In genomic region chr2:145861193-145862123, GRCm38 (mm10) we compare ENCODE assay signal across 8 mouse cellular contexts. TPM values are rescaled to one million over a fixed set of nuclear protein-coding genes. Genes with fewer than 3 reads are reported as not detected.
DNase-seq lines count a peak whose midpoint lies in the region; ATAC-seq lines count a peak whose summit lies in the region.

No protein-coding gene starts in this region.

- WGBS in neural tube, embryonic 11.5 days = 67% methylated on average over 8 of the region's 8 CpGs
- WGBS in midbrain, embryonic 10.5 days = 64% methylated on average over 8 of the region's 8 CpGs

- peaks cover 8% of the 10 kb centered on the region; the same call in 1 of the 2 replicates for H3K4me1 ChIP-seq in neural tube, embryonic 11.5 days (ENCODE audit: control insufficient read depth, insufficient read depth, low read length)
- H3K4me1 ChIP-seq in midbrain, embryonic 10.5 days = peaks cover 35% of the 10 kb centered on the region

- no peak for DNase-seq in neural tube, embryonic 11.5 days (ENCODE audit: low spot score)
- no peak for DNase-seq in neural tube, embryonic 10.5 days (ENCODE audit: extremely low spot score, low spot score)
- DNase-seq in heart, adult 8-10 months (ENCODE audit: low spot score) = peak; percentile 81
- DNase-seq in kidney, adult 8-10 months = peak; percentile 34 to 45
- no peak for DNase-seq in midbrain, embryonic 10.5 days (ENCODE audit: low spot score)
- no peak for DNase-seq in frontal cortex, postnatal 10 days (ENCODE audit: low spot score in 2 of 2)
- no peak for DNase-seq in urinary bladder, adult 18-20 months (ENCODE audit: low spot score in 2 of 2)
- DNase-seq in layer of hippocampus, adult 8-10 months (ENCODE audit: low spot score in 2 of 2) = no peak

- H3K36me3 ChIP-seq in neural tube, embryonic 11.5 days (ENCODE audit: control insufficient read depth, insufficient read depth, low read length) = no peaks in the 10 kb centered on the region
- H3K36me3 ChIP-seq in midbrain, embryonic 10.5 days = no peaks in the 10 kb centered on the region

- ATAC-seq in neural tube, embryonic 11.5 days (ENCODE audit: insufficient read depth, low FRiP score, low TSS enrichment) = no peak

- H3K4me3 ChIP-seq in neural tube, embryonic 11.5 days (ENCODE audit: low read depth, low read length) = peak overlapping the region; percentile 25
- H3K4me3 ChIP-seq in midbrain, embryonic 10.5 days = peak overlapping the region; percentile 55

- H3K27me3 ChIP-seq in neural tube, embryonic 11.5 days (ENCODE audit: control insufficient read depth, insufficient read depth, low read length) = no peaks in the 10 kb centered on the region
- H3K27me3 ChIP-seq in midbrain, embryonic 10.5 days (ENCODE audit: low read depth, poor library complexity, severe bottlenecking) = peaks cover 18% of the 10 kb centered on the region

- no peaks in the 10 kb centered on the region for H3K9me3 ChIP-seq in neural tube, embryonic 11.5 days (ENCODE audit: control insufficient read depth, low read length)
- no peaks in the 10 kb centered on the region; the same call in 1 of the 2 replicates for H3K9me3 ChIP-seq in midbrain, embryonic 10.5 days (replicated peaks)

- no peak overlapping the region; the same call in 1 of the 2 replicates for H3K9ac ChIP-seq in neural tube, embryonic 11.5 days (ENCODE audit: low read length)

- peak overlapping the region; percentile 43 for H3K4me2 ChIP-seq in neural tube, embryonic 11.5 days (ENCODE audit: low read depth)

- H3K27ac ChIP-seq in neural tube, embryonic 11.5 days (ENCODE audit: low read depth, low read length) = no peak overlapping the region
- H3K27ac ChIP-seq in midbrain, embryonic 10.5 days (replicated peaks) = peak overlapping the region; percentile 83

RNA-seq across cellular contexts. Expression of gene Naa20, which starts 40.4 kb away (rescaled TPM):
- polyA plus RNA-seq in neural tube, embryonic 11.5 days (2014; fragmentation: Nextera tagmentation; extraction: Ambion mirVana) = 156 and 164 TPM in 2 replicates
- total RNA-seq in heart, adult 8-10 months (2022) = 10 to 100 TPM; 73.0 to 85.8 (median 80.3) TPM
- polyA plus RNA-seq in midbrain, embryonic 10.5 days (2016; fragmentation: Nextera tagmentation; extraction: Ambion mirVana) = 150 and 151 TPM in 2 replicates
- total RNA-seq in layer of hippocampus, adult 8-10 months (2022) = 10 to 100 TPM; 67.6 to 70.7 (median 69.0) TPM

Comparison
In these comparisons a context has a peak if more than half of its experiments do, and no peak if none do; other contexts are left out.
1. DNase-seq: peak in heart, adult 8-10 months (single experiment) and kidney, adult 8-10 months (2 of 2); none in neural tube, embryonic 11.5 days (single experiment), neural tube, embryonic 10.5 days (single experiment), midbrain, embryonic 10.5 days (single experiment), frontal cortex, postnatal 10 days (0 of 2), urinary bladder, adult 18-20 months (0 of 2) and layer of hippocampus, adult 8-10 months (0 of 2).